Mouse (Mus musculus) hindbrain, embryonic 16.5 days (tissue): ENCODE measurements around the gene Ntn4. TPM values are rescaled to one million over a fixed set of nuclear protein-coding genes. Genes with fewer than 3 reads are reported as not detected.

Source experiments
- ATAC-seq: fragments of 200-750 bp; cut with Nextera tagmentation; 2 replicates; pipeline ENCODE4 v1.8.0; 2017; ENCODE audit warnings: moderate TSS enrichment, moderate library complexity
- H3K27ac ChIP-seq: fragments of 300-500 bp; sonication (generic); 2 replicates; pipeline ENCODE4 v1.5.1; 2014; ENCODE audit warnings: low read depth, mild to moderate bottlenecking, control low read depth, low read length, moderate library complexity
- H3K27me3 ChIP-seq: fragments of 300-500 bp; sonication (generic); replicated peaks from 2 replicates; pipeline ENCODE4 v1.6.1; 2014; ENCODE audit warnings: low read length; ENCODE audit not compliant: control insufficient read depth, insufficient read depth
- H3K36me3 ChIP-seq: fragments of 300-500 bp; sonication (generic); 2 replicates; pipeline ENCODE4 v1.6.1; 2014; ENCODE audit warnings: mild to moderate bottlenecking, low read length, moderate library complexity, mixed read lengths; ENCODE audit not compliant: control insufficient read depth, insufficient read depth
- H3K4me1 ChIP-seq: fragments of 300-500 bp; sonication (generic); 2 replicates; pipeline ENCODE4 v1.6.1; 2014; ENCODE audit warnings: low read depth, low read length; ENCODE audit not compliant: control insufficient read depth, insufficient read depth
- H3K4me2 ChIP-seq: fragments of 300-500 bp; sonication (generic); 2 replicates; pipeline ENCODE4 v1.6.1; 2014; ENCODE audit warnings: mild to moderate bottlenecking, low read length, control low read depth, moderate library complexity
- H3K4me3 ChIP-seq: fragments of 300-500 bp; sonication (generic); 2 replicates; pipeline ENCODE4 v1.5.1; 2014; ENCODE audit warnings: mild to moderate bottlenecking, low read length, control low read depth, moderate library complexity
- H3K9ac ChIP-seq: fragments of 300-500 bp; sonication (generic); 2 replicates; pipeline ENCODE4 v1.6.1; 2014; ENCODE audit warnings: low read depth, mild to moderate bottlenecking, control low read depth, low read length, moderate library complexity
- H3K9me3 ChIP-seq: fragments of 300-500 bp; sonication (generic); 2 replicates; pipeline ENCODE4 v1.6.1; 2014; ENCODE audit warnings: mild to moderate bottlenecking, low read length, moderate library complexity; ENCODE audit not compliant: control insufficient read depth
- WGBS: fragments of 180-500 bp; shearing (Covaris S2); extraction: QIAGEN DNeasy Blood & Tissue Kit; methylation state at CpG from one replicate; pipeline ENCODE4 v1.1.7; 2014; 5-methylcytosine and 5-hydroxymethylcytosine counted together
- polyA plus RNA-seq: library from polyadenylated mRNA; unstranded; fragments of >200 nt; fragmentation: Nextera tagmentation; extraction: Ambion mirVana; gene quantifications from 2 replicates; pipeline ENCODE4 v1.2.1, GENCODE M21; 2015

Gene Ntn4
- 0.81 and 1.4 TPM in 2 replicates for polyA plus RNA-seq

DNA sequence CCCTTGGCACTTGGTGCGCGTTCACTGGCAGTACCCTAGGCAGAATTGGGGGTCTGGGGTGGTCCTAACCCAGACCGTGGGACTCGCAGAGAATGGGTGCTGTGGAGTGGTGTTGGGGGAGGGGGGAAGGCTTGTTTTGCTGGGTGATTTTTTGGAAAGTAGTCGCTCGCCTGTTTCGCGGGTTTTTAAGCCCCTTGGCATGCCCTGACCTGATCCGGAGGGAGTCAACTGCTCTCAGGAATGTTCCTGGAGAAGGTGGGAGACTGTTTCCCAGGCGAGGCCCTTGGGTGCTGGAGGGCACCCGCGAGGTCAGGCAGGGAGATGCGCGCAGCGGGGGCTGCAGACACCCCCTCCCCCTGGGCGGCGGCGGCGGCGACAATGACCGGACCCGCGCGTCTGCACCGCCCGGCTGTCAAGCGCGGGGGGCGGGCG lies at the start of gene Ntn4:
Gene Ntn4 (plus strand): TSS at position 161 of the 432 bp plus-strand sequence.
- no peaks in the 10 kb centered on the region for H3K27me3 ChIP-seq
- WGBS, result 8% methylated on average over 18 of the region's 30 CpGs
- H3K27ac ChIP-seq, result peak within 1 kb of the TSS; percentile 72
- H3K9ac ChIP-seq, result peak within 1 kb of the TSS; percentile 94
- H3K36me3 ChIP-seq, result no peaks in the 10 kb centered on the region
- H3K4me3 ChIP-seq, result peak within 1 kb of the TSS; percentile 92
- H3K4me2 ChIP-seq, result peak within 1 kb of the TSS; percentile 92
- no peaks in the 10 kb centered on the region for H3K9me3 ChIP-seq
- peaks cover 13% of the 10 kb centered on the region for H3K4me1 ChIP-seq
- peak; percentile 12; the same call in 1 of the 2 replicates for ATAC-seq

DNA sequence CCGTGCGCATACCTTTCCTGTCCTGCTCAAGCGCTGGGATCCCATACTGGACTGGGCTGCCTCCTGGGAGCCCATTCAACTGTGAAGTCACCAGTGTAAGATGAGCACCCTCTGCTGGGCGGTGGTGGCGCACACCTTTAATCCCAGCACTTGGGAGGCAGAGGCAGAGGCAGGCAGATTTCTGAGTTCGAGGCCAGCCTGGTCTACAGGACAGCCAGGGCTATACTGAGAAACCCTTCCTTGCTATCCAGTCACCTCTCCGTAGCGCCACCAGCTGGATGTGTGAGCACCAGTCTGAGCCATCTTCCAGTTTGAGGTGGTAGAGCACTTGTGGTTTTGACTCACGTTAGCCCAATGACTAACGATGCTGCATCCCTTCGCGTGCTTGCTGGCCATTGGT lies 48.0 kb upstream of the Ntn4 start:
- no peak overlapping the region for H3K9ac ChIP-seq
- no peak overlapping the region for H3K4me3 ChIP-seq
- peaks cover 14% of the 10 kb centered on the region for H3K4me1 ChIP-seq
- no peak for ATAC-seq
- H3K9me3 ChIP-seq, result no peaks in the 10 kb centered on the region
- H3K4me2 ChIP-seq, result no peak overlapping the region
- H3K36me3 ChIP-seq, result no peaks in the 10 kb centered on the region
- no peak overlapping the region for H3K27ac ChIP-seq
- 59% methylated on average over 12 of the region's 12 CpGs for WGBS
- H3K27me3 ChIP-seq, result no peaks in the 10 kb centered on the region; the same call in 1 of the 2 replicates

DNA sequence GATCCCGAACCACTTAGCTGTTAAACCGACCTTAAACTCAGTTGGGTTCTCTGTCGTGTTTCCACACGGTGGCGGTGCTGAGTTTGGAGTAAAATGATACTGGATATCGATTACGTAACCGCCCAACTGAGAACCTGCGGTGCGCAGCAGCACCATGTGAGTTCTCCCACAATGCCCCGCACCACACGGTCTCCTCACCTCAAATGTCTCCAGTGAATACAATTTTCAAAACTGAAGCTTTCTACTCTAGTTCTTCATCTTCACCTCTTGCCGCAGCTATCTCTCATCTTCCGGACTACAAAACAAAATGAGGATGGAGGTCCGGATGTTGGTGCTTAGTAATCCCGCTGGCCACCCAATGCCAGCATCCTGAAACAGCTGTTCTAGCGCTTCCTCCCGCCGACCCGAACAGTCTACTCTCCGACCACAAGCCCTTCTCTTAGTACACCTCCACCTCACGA lies 46.4 kb upstream of the Ntn4 start:
- Histone ChIP-seq H3K27me3 (no peaks in the 10 kb centered on the region; the same call in 1 of the 2 replicates), H3K9me3 (no peaks in the 10 kb centered on the region), H3K4me3 (peak overlapping the region; percentile 40), H3K36me3 (no peaks in the 10 kb centered on the region), H3K4me1 (peaks cover 3% of the 10 kb centered on the region), H3K27ac (0 out of 2 replicates have a peak overlapping the region, but pooled peaks have one; percentile 1), H3K9ac (peak overlapping the region; percentile 66), H3K4me2 (peak overlapping the region; percentile 74)
- 2% methylated on average over 22 of the region's 22 CpGs for WGBS
- peak; percentile 86 for ATAC-seq

DNA sequence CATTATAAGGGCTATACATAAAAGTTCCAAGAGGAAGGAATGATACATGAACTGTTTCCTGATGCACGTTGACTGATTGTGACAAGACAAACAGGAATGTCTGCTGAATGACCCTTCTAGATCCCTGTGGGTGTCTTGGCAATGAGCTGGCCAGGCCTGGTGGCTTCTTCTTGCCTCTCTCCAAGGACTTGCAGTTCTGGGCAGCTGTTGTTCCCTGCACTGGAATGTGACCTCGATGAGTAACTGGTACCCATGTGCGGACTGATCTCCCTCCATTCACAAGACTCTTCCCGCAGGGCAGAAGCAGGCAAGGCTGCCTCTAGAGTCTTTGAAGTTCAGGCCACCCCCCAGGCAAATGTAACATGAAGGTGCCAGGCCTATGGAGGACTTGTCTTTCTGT lies 44.6 kb upstream of the Ntn4 start:
- WGBS, result 81% methylated on average over 4 of the region's 4 CpGs

DNA sequence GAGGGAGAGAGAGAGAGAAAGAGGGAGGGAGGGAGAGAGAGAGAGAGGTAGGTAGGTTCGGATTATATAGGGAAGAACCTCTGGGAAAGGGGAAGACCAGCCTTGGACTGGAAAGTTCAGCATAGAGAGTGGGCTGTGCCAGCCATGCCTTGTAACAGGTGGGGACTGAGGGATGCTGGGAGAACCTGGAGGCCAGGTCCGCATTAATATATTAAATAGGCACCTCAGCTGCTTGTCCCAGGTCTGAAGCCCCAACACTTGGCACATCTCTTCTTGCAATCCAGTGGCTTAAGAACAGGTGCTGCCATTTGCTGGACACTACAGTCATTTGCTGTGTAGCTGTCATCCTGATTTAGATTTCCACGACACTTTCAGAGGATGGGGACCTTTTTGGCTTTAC lies 43.8 kb upstream of the Ntn4 start:
- 76% methylated on average over 3 of the region's 3 CpGs for WGBS
- no peak overlapping the region for H3K9ac ChIP-seq
- no peak for ATAC-seq

More for the DNA sequence above, 44.6 kb upstream of the Ntn4 start:
- Histone ChIP-seq H3K36me3 (no peaks in the 10 kb centered on the region), H3K27me3 (no peaks in the 10 kb centered on the region; the same call in 1 of the 2 replicates), H3K4me3 (no peak overlapping the region), H3K9me3 (no peaks in the 10 kb centered on the region), H3K4me1 (no peaks in the 10 kb centered on the region), H3K9ac (no peak overlapping the region), H3K27ac (no peak overlapping the region), H3K4me2 (no peak overlapping the region)
- ATAC-seq, result no peak

DNA sequence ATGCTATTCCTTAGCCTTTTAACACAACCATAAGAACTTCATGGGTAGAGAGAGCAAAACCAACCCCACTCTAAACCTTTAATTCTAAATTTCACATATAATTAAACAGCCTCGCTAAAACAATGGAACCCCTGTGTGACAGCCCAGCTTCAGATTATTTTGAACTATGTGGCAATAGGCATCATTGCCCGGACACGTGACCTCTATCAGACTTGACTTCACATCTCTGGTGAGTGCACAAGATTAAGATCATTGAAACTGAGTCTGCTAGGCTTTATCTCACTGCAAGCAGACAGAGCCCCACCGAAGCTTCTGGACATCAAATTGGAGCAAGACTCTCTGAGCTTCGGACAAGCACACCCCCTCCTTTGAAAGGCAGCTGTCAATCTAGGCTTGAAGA lies 38.2 kb upstream of the Ntn4 start:
- H3K4me3 ChIP-seq, result no peak overlapping the region
- no peak for ATAC-seq
- no peak overlapping the region for H3K9ac ChIP-seq
- no peaks in the 10 kb centered on the region for H3K4me1 ChIP-seq
- 73% methylated on average over 5 of the region's 5 CpGs for WGBS
- no peaks in the 10 kb centered on the region for H3K27me3 ChIP-seq
- H3K9me3 ChIP-seq, result no peaks in the 10 kb centered on the region
- H3K4me2 ChIP-seq, result no peak overlapping the region
- H3K36me3 ChIP-seq, result no peaks in the 10 kb centered on the region
- H3K27ac ChIP-seq, result no peak overlapping the region

More for the DNA sequence above, 43.8 kb upstream of the Ntn4 start:
- Histone ChIP-seq H3K4me2 (no peak overlapping the region), H3K36me3 (no peaks in the 10 kb centered on the region), H3K27ac (no peak overlapping the region), H3K27me3 (no peaks in the 10 kb centered on the region; the same call in 1 of the 2 replicates), H3K9me3 (no peaks in the 10 kb centered on the region), H3K4me3 (no peak overlapping the region), H3K4me1 (no peaks in the 10 kb centered on the region)

DNA sequence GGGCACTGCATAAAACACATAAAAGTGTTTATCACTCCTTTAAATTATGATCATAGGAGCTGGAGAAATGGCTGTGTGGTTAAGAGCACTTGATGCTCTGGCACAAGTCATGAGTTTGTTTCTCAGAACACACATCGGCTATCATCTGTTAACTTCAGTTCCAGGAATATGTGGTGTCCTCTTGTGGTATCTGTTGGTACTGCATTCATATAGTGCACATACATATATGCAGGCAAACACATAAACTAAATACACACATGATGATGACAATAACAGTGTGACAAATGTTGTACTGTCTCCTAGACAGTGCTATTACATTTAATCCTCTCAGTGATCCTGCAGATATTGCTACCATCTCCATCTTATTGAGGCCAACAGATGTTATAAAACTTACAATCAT lies 37.2 kb upstream of the Ntn4 start:
- Histone ChIP-seq H3K9me3 (no peaks in the 10 kb centered on the region), H3K4me2 (no peak overlapping the region)
- WGBS, result 92% methylated on average over 1 of the region's 1 CpGs

DNA sequence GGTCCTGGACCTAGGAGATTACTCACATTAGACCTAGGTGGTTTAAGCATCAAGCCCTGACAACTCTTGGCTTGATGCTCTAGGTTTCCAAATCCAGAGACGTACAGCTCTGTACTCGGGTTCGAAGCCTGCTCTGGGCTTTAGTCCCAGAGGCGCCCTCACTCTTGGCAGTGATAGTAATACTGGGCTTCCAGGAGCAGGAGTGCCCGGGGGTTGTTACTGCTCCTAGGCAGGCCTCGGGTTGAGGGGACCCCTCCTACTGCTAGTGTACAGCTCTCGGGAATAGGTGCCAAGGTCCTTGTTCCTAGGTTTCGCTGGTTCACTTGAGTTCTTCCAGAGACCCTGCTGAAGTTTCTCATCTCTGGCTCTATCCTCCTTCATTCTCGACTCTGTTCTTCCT lies 34.2 kb upstream of the Ntn4 start:
- H3K9me3 ChIP-seq, result no peaks in the 10 kb centered on the region
- no peak overlapping the region for H3K4me3 ChIP-seq
- 92% methylated on average over 9 of the region's 9 CpGs for WGBS

More for the DNA sequence above, 37.2 kb upstream of the Ntn4 start:
- H3K36me3 ChIP-seq, result no peaks in the 10 kb centered on the region
- H3K9ac ChIP-seq, result no peak overlapping the region
- no peaks in the 10 kb centered on the region for H3K4me1 ChIP-seq
- H3K27ac ChIP-seq, result no peak overlapping the region
- H3K27me3 ChIP-seq, result no peaks in the 10 kb centered on the region
- no peak overlapping the region for H3K4me3 ChIP-seq
- ATAC-seq, result no peak

DNA sequence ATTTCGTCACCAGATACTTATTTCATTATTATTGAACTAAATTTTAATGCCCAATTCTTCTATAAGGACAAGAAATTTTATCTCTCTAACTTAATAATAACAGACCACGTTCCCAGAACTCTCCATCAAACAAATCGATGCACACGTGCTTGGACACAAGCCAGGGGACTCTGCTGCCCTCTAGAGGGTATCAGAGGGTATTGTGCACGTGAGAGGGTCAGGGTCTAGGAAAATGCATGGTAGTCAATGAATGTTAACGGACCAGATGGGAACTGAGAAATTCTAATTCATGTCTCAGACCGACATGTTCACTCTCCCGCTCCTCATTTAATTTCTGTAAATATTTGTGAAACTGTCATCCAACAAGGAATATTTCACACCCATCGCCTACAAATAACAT lies 32.4 kb upstream of the Ntn4 start:
- Histone ChIP-seq H3K4me2 (no peak overlapping the region), H3K4me1 (peaks cover 3% of the 10 kb centered on the region; the same call in 1 of the 2 replicates), H3K27me3 (no peaks in the 10 kb centered on the region), H3K9me3 (no peaks in the 10 kb centered on the region), H3K4me3 (no peak overlapping the region), H3K36me3 (no peaks in the 10 kb centered on the region), H3K27ac (no peak overlapping the region), H3K9ac (no peak overlapping the region)
- WGBS, result 51% methylated on average over 9 of the region's 9 CpGs
- ATAC-seq, result no peak

More for the DNA sequence above, 34.2 kb upstream of the Ntn4 start:
- Histone ChIP-seq H3K36me3 (no peaks in the 10 kb centered on the region), H3K27ac (no peak overlapping the region), H3K4me2 (no peak overlapping the region), H3K9ac (no peak overlapping the region), H3K4me1 (no peaks in the 10 kb centered on the region), H3K27me3 (no peaks in the 10 kb centered on the region)
- ATAC-seq, result no peak
